Mouse (Mus musculus) embryonic facial prominence, embryonic 11.5 days (tissue): ENCODE results near the gene Gch1. TPM values are rescaled to one million over a fixed set of nuclear protein-coding genes. Genes with fewer than 3 reads are reported as not detected.

Source experiments
- ATAC-seq: fragments of 200-750 bp; cut with Nextera tagmentation; replicated peaks from 2 replicates; pipeline ENCODE4 v1.8.0; 2017; ENCODE audit warnings: low read depth; ENCODE audit not compliant: insufficient number of reproducible peaks, low FRiP score, low TSS enrichment
- DNase-seq: peaks from one replicate; pipeline ENCODE4 v3.0.0-alpha.2; 2015; ENCODE audit warnings: low spot score
- H3K27ac ChIP-seq: fragments of 300-500 bp; sonication (generic); replicated peaks from 2 replicates; pipeline ENCODE4 v1.5.1; 2014; ENCODE audit warnings: mild to moderate bottlenecking, low read depth, low read length, control low read depth
- H3K27me3 ChIP-seq: fragments of 300-500 bp; sonication (generic); 2 replicates; pipeline ENCODE4 v1.6.1; 2014; ENCODE audit warnings: mild to moderate bottlenecking, low read length, moderate library complexity, mixed read lengths; ENCODE audit not compliant: control insufficient read depth, insufficient read depth
- H3K36me3 ChIP-seq: fragments of 300-500 bp; sonication (generic); replicated peaks from 2 replicates; pipeline ENCODE4 v1.6.1; 2014; ENCODE audit warnings: low read depth, mild to moderate bottlenecking, low read length, moderate library complexity, mixed read lengths; ENCODE audit not compliant: control insufficient read depth, insufficient read depth
- H3K4me1 ChIP-seq: fragments of 300-500 bp; sonication (generic); 2 replicates; pipeline ENCODE4 v1.6.1; 2014; ENCODE audit warnings: low read length, mixed read lengths; ENCODE audit not compliant: control insufficient read depth, insufficient read depth
- H3K4me2 ChIP-seq: fragments of 300-500 bp; sonication (generic); 2 replicates; pipeline ENCODE4 v1.6.1; 2014; ENCODE audit warnings: low read depth, mild to moderate bottlenecking, control low read depth, low read length, moderate library complexity
- H3K4me3 ChIP-seq: fragments of 300-500 bp; sonication (generic); 2 replicates; pipeline ENCODE4 v1.5.1; 2014; ENCODE audit warnings: low read depth, low read length, control low read depth
- H3K9ac ChIP-seq: fragments of 300-500 bp; sonication (generic); replicated peaks from 2 replicates; pipeline ENCODE4 v1.6.1; 2014; ENCODE audit warnings: mild to moderate bottlenecking, control low read depth, low read length
- H3K9me3 ChIP-seq: fragments of 300-500 bp; sonication (generic); replicated peaks from 2 replicates; pipeline ENCODE4 v1.6.1; 2016; ENCODE audit warnings: mild to moderate bottlenecking, low read length, inconsistent platforms, mixed read lengths; ENCODE audit not compliant: control insufficient read depth
- WGBS: fragments of 180-500 bp; shearing (Covaris S2); extraction: QIAGEN DNeasy Blood & Tissue Kit; methylation state at CpG from one replicate; pipeline ENCODE4 v1.1.7; 2014; 5-methylcytosine and 5-hydroxymethylcytosine counted together
- polyA plus RNA-seq: library from polyadenylated mRNA; unstranded; fragments of >200 nt; fragmentation: Nextera tagmentation; extraction: Ambion mirVana; gene quantifications from 2 replicates; pipeline ENCODE4 v1.2.1, GENCODE M21; 2014

Gene Gch1
- polyA plus RNA-seq, 1 experiment from 2014 or later: 1.7 TPM

DNA sequence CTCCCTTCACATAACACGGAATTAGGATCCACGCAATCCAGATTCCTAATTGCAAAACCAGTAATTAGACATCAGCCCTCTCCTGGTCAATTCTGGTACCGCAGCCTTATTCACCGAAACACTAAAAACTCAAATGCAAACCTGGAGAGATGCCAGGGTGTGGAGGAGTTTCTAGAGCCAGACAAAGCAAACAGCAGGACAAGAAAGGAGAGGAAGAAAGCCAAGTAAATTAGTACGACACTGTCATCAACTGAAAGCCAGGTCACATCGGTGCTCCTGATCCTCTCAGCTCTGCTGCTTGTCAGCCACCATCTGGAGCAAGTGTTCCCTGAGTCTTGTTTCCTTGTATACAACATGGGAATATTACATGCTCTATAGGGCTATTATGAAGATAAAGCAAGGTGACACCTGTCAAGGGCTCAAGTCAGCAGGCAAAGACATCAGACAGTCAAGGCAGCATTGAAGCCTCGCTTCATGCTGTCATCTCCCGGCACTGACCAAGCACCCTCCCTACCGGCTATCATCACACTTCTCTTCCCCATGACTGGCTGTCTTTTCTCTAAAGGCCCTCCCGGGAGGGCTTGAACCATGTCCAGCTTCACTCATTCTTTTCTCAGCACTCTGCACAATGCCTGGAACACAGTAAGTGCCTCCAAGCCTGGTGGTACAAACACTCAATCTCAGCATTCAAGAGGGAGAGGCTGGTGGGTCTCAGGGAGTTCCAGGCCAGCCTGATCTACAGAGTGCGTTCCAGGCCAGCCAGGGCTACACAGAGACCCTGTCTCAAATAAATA lies 7.5 kb downstream of the Gch1 start:
- no peaks in the 10 kb centered on the region for H3K36me3 ChIP-seq
- H3K4me1 ChIP-seq: no peaks in the 10 kb centered on the region
- peak; percentile 49 for DNase-seq
- H3K9me3 ChIP-seq: no peaks in the 10 kb centered on the region
- H3K4me3 ChIP-seq: no peak overlapping the region
- WGBS: 69% methylated on average over 11 of the region's 11 CpGs
- no peak overlapping the region for H3K27ac ChIP-seq
- ATAC-seq: no peak
- no peak overlapping the region for H3K9ac ChIP-seq
- no peak overlapping the region for H3K4me2 ChIP-seq
- H3K27me3 ChIP-seq: no peaks in the 10 kb centered on the region

DNA sequence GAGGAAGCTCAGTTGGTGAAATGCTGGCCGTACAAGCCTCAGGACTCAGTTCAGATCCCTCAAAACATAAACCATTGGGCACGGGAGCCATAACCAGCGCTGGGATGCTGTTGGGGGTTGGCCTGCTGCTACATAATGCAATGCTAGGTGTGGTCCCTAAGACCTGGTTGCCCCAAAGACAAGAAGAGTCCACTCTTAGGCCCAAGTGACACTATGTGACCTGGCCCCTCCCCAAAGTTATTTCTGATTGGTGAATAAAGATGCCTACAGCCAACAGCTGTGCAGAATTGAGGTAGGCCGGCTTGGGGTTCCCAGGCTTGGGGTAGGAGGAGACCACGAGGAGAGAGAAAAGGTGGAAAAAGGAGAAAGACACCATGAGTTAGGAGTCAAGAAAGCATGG lies 10.4 kb downstream of the Gch1 start:
- 90% methylated on average over 5 of the region's 5 CpGs for WGBS
- Histone ChIP-seq H3K36me3 (no peaks in the 10 kb centered on the region), H3K4me3 (no peak overlapping the region), H3K4me1 (no peaks in the 10 kb centered on the region), H3K4me2 (no peak overlapping the region), H3K27me3 (no peaks in the 10 kb centered on the region), H3K9ac (no peak overlapping the region), H3K9me3 (no peaks in the 10 kb centered on the region), H3K27ac (no peak overlapping the region)
- DNase-seq (no peak), ATAC-seq (no peak)

DNA sequence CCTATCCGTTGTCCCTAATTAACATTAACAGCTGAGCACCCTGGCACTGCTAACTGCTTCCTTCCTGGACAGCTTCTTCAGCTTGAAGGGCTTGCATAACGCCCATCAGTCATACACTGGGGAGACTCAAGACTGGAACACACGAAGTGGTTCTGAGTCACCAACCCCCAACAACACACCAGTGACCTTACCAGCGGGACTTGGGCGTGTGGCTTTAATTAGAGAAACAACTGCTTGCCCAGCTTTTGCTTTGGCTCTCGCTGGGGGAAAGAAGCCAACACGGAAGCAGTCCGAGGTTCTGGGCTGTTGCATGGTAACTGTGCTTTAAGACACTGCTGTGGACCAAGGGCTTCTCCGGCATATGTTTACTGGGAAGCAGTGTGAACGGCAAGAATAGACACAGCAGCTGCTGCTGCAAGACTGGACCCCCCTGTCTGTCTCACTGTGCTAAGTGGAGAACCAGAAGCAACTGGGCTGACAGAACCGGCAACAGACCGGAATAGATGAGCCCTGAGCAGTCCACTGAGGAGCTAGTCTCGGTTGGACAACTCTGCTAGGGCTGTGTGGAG lies 11.3 kb downstream of the Gch1 start:
- Histone ChIP-seq H3K27me3 (no peaks in the 10 kb centered on the region), H3K36me3 (no peaks in the 10 kb centered on the region), H3K4me2 (no peak overlapping the region), H3K9ac (no peak overlapping the region), H3K4me3 (no peak overlapping the region), H3K4me1 (no peaks in the 10 kb centered on the region), H3K9me3 (no peaks in the 10 kb centered on the region), H3K27ac (no peak overlapping the region)
- no peak for ATAC-seq
- peak; percentile 64 for DNase-seq
- 34% methylated on average over 13 of the region's 13 CpGs for WGBS

DNA sequence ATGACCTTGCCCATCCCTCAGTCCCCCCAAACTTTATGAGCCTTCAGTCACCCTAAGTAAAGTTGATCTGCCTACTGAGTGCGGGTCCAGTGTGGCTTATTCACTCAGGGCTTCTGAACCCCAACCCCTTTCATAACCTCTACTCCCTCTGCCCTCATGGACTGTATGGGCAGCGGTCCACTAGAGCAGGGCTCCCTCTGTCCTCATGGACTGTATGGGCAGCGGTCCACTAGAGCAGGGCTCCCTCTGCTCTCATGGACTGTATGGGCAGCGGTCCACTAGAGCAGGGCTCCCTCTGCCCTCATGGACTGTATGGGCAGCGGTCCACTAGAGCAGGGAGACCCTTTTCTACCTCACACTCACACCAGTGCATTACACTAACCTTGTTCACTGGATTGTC lies 13.0 kb downstream of the Gch1 start:
- WGBS: 90% methylated on average over 5 of the region's 5 CpGs
- Histone ChIP-seq H3K9ac (no peak overlapping the region), H3K4me3 (no peak overlapping the region), H3K9me3 (no peaks in the 10 kb centered on the region), H3K4me1 (no peaks in the 10 kb centered on the region), H3K36me3 (no peaks in the 10 kb centered on the region), H3K4me2 (no peak overlapping the region), H3K27ac (no peak overlapping the region), H3K27me3 (no peaks in the 10 kb centered on the region)
- ATAC-seq (no peak), DNase-seq (no peak)

DNA sequence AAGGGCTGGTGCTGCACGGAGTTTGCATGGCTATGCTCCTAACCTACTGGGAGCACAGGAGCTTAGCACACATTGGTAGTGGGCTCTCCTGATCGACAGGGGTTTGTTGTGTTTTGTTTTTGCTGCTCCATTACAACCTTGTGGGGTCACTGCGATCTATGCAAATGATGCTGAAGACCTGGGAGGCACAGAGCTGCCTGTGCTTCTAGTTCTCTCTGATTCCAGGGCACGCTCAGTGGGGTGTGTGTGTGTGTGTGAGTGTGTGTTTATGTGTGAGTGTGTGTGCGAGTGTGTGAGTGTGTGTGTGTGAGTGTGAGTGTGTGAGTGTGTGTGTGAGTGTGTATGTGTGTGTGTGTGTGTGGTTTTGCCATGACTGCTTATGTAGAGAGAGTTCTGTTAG lies 14.1 kb downstream of the Gch1 start:
- no peaks in the 10 kb centered on the region for H3K9me3 ChIP-seq
- H3K27me3 ChIP-seq: no peaks in the 10 kb centered on the region
- H3K36me3 ChIP-seq: no peaks in the 10 kb centered on the region
- no peak overlapping the region for H3K9ac ChIP-seq
- WGBS: 73% methylated on average over 5 of the region's 5 CpGs
- no peak overlapping the region for H3K27ac ChIP-seq
- no peak overlapping the region for H3K4me2 ChIP-seq
- no peak overlapping the region for H3K4me3 ChIP-seq
- ATAC-seq: no peak
- DNase-seq: no peak
- no peaks in the 10 kb centered on the region for H3K4me1 ChIP-seq

DNA sequence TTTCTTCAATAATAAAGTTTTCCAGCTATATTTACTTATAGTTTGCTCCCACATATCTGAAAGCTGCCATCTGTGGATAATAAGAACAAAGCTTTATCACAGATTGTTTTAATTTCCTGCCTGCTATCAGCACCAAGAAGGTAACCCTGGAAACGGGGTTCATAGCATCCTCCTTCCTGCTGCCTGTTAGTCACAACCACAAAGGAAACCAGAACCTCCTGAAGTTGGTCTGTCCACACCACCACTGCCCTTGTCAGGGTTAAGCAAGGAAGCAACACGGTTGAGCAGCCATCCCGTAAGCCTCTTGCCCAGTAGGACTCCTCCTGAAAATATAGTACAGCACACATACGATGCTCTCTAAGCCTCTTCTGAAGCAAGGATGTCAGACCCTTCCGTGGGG lies 17.1 kb downstream of the Gch1 start:
- Histone ChIP-seq H3K9me3 (no peaks in the 10 kb centered on the region), H3K4me1 (no peaks in the 10 kb centered on the region), H3K9ac (no peak overlapping the region), H3K27me3 (no peaks in the 10 kb centered on the region), H3K4me3 (no peak overlapping the region), H3K4me2 (no peak overlapping the region), H3K27ac (no peak overlapping the region), H3K36me3 (no peaks in the 10 kb centered on the region)
- DNase-seq (peak; percentile 41), ATAC-seq (no peak)
- 62% methylated on average over 5 of the region's 5 CpGs for WGBS

DNA sequence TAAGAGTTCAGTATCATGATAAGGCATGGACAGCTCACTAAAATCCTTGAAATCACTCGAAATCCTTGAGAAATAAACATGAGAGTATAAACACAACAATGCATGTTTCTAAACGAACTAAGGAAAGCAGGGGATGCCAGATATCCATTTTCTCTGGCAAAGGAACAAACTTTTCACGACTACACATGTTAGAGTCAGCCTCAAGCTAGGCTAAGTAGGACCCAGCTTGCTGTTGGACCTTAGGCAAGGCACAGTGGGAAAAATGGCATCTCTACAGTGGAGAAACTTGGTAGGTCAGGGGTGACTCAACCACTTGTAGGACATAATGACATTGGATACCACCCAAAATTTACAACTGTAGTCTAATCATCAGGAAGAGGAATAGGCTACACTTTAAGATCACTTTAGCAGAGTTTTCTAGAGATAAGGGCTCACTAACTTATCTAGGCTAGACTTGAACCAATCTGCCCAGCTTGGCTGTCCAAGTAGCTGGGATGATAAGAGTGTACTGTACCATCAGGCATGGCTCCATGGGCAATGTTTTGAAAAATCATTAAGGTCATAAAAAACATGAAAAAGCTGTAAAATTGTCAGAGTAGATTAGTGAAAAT lies 18.6 kb downstream of the Gch1 start:
- no peak overlapping the region for H3K4me2 ChIP-seq
- H3K9ac ChIP-seq: no peak overlapping the region
- H3K9me3 ChIP-seq: no peaks in the 10 kb centered on the region
- no peak overlapping the region for H3K27ac ChIP-seq
- WGBS: 72% methylated on average over 3 of the region's 3 CpGs
- no peaks in the 10 kb centered on the region for H3K4me1 ChIP-seq
- no peak overlapping the region for H3K4me3 ChIP-seq
- H3K27me3 ChIP-seq: no peaks in the 10 kb centered on the region
- DNase-seq (no peak), ATAC-seq (no peak)
- no peaks in the 10 kb centered on the region for H3K36me3 ChIP-seq

DNA sequence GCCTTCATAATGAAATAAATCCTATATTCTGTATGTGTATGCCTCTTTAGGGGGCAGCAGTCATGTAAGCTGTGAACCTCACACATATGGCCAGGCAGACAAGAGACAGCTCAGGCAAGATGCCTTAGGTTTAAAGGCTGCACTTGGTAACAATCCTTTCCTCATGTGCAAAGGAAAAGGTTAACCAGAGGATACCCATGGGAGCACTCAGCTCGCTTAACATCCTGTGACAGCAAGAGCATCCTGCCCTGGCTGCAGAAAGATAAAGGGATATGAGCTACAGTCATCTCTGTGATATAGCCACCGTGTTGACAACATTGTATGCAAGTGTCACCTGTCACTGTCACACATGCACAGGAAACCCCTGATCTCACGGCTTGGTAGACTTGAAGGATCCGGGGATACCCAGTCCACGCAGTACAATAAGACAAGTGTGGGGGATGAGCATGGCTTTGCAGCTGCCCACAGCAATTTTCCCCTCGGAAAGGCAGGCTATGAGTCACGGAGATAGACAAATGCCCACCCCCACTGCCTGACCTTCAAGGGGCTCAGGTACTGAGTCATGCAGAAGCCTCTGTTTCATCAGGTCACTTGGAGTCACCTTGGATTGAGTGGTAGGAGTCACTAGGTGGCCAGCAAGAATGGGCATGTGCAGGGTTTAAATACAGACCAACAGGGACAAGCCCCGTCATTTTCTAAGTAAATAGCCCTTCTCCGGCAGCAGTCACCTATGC lies 19.4 kb downstream of the Gch1 start:
- no peak overlapping the region for H3K27ac ChIP-seq
- no peaks in the 10 kb centered on the region for H3K4me1 ChIP-seq
- no peaks in the 10 kb centered on the region for H3K36me3 ChIP-seq
- ATAC-seq: no peak
- H3K9me3 ChIP-seq: no peaks in the 10 kb centered on the region
- H3K9ac ChIP-seq: no peak overlapping the region
- no peak overlapping the region for H3K4me3 ChIP-seq
- 74% methylated on average over 9 of the region's 9 CpGs for WGBS
- no peak for DNase-seq
- no peaks in the 10 kb centered on the region for H3K27me3 ChIP-seq
- no peak overlapping the region for H3K4me2 ChIP-seq
